Mouse (Mus musculus) liver, postnatal 0 days (tissue): ENCODE measurements at regions not wholly inside any gene's neighbourhood (a gene's known extent, or its start where the extent isn't known, plus 50 kb on each side); places are given as distances from the start of the nearest gene placed in this dataset.

Experiments
- ATAC-seq: fragments of 200-750 bp; cut with Nextera tagmentation; 2 replicates; pipeline ENCODE4 v1.8.0; 2017; ENCODE audit warnings: mild to moderate bottlenecking, moderate library complexity
- DNase-seq: peaks from one replicate; pipeline ENCODE4 v3.0.0-alpha.2; 2016
- H3K27ac ChIP-seq: fragments of 300-500 bp; sonication (generic); 2 replicates; pipeline ENCODE4 v1.5.1; 2014; ENCODE audit warnings: antibody characterized with exemption, moderate library complexity, mild to moderate bottlenecking, low read depth
- H3K27me3 ChIP-seq: fragments of 300-500 bp; sonication (generic); 2 replicates; pipeline ENCODE4 v1.6.1; 2014; ENCODE audit warnings: low read length, control low read depth, mixed read lengths; ENCODE audit not compliant: insufficient read depth
- H3K36me3 ChIP-seq: fragments of 300-500 bp; sonication (generic); replicated peaks from 2 replicates; pipeline ENCODE4 v1.6.1; 2014; ENCODE audit warnings: mild to moderate bottlenecking, control low read depth, low read length, moderate library complexity, mixed read lengths; ENCODE audit not compliant: insufficient read depth
- H3K4me1 ChIP-seq: fragments of 300-500 bp; sonication (generic); 2 replicates; pipeline ENCODE4 v1.6.1; 2014; ENCODE audit warnings: antibody characterized with exemption, mild to moderate bottlenecking, control low read depth; ENCODE audit not compliant: insufficient read depth
- H3K4me2 ChIP-seq: fragments of 300-500 bp; sonication (generic); 2 replicates; pipeline ENCODE4 v1.6.1; 2014; ENCODE audit warnings: low read depth, mild to moderate bottlenecking, low read length, moderate library complexity, mixed read lengths
- H3K4me3 ChIP-seq: fragments of 300-500 bp; sonication (generic); 2 replicates; pipeline ENCODE4 v1.5.1; 2014; ENCODE audit warnings: low read depth, low read length
- H3K9ac ChIP-seq: fragments of 300-500 bp; sonication (generic); replicated peaks from 2 replicates; pipeline ENCODE4 v1.6.1; 2014; ENCODE audit warnings: mild to moderate bottlenecking, moderate library complexity
- H3K9me3 ChIP-seq: fragments of 300-500 bp; sonication (generic); 2 replicates; pipeline ENCODE4 v1.6.1; 2016; ENCODE audit warnings: mild to moderate bottlenecking, control low read depth, low read length, mixed read lengths
- CTCF ChIP-seq: sonication (generic); IDR thresholded peaks from 2 replicates; pipeline ENCODE4 v1.5.1; 2016; ENCODE audit warnings: antibody characterized with exemption, low read depth
- EP300 ChIP-seq: IDR thresholded peaks from 2 replicates; pipeline ENCODE4 v1.6.1; 2016; ENCODE audit warnings: antibody characterized with exemption, low read depth, mild to moderate bottlenecking
- WGBS: fragments of 180-500 bp; shearing (Covaris S2); extraction: QIAGEN DNeasy Blood & Tissue Kit; methylation state at CpG from one replicate; pipeline ENCODE4 v1.1.7; 2014; ENCODE audit not compliant: insufficient replicate concordance; 5-methylcytosine and 5-hydroxymethylcytosine counted together

GRCm38 (mm10) chr1:73770631-73771030 is 353.6 kb downstream of the Tns1 start:
- Histone ChIP-seq H3K27me3 (no peaks in the 10 kb centered on the region), H3K4me2 (no peak overlapping the region), H3K4me3 (no peak overlapping the region), H3K4me1 (no peaks in the 10 kb centered on the region), H3K9me3 (no peaks in the 10 kb centered on the region), H3K27ac (no peak overlapping the region), H3K36me3 (no peaks in the 10 kb centered on the region), H3K9ac (no peak overlapping the region)
- WGBS = 73% methylated on average over 5 of the region's 5 CpGs
- ATAC-seq = no peak
- TF ChIP-seq EP300 (no peak), CTCF (no peak)
- no peak for DNase-seq

DNA sequence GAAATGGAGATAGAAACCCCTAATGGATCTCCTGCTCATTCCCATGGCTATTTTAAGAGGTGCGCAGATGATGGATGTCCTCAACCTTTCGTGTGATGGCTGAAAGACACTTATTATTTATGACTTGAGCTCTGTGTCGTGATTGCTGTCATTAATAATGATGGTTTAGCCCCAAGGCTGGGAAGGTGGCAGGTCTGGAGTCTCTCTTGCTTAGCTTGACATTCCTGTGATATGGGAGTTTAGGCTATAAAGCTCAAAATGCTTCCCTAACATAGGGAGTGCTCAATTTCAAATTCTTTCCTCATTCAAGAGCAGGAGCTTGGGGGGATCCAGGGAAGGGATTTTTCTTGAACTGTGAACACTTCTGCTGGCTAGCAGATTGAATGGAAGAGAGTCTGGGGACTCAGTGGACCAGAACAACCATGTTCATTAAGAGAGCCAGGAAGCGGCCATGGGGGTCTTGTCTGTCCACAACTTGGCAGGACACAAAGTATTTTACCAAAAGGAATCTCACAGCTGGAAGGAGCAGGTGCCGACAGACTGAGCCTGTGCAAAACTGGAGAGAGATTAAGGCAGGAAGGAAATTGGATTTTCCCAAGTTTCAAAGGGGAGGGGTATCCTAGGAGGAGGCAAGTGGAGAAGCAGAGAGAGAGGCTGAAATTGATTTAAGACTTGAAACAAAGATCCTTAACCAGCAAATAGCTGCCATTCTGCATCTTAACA is 359.5 kb downstream of the Tns1 start:
- TF ChIP-seq EP300 = no peak
- TF ChIP-seq CTCF = no peak
- no peaks in the 10 kb centered on the region for H3K36me3 ChIP-seq
- H3K27me3 ChIP-seq = no peaks in the 10 kb centered on the region
- no peak overlapping the region for H3K27ac ChIP-seq
- ATAC-seq = no peak
- no peak for DNase-seq
- no peak overlapping the region for H3K4me2 ChIP-seq
- H3K9ac ChIP-seq = no peak overlapping the region
- no peaks in the 10 kb centered on the region for H3K4me1 ChIP-seq
- H3K9me3 ChIP-seq = no peaks in the 10 kb centered on the region
- H3K4me3 ChIP-seq = no peak overlapping the region
- WGBS = 58% methylated on average over 5 of the region's 5 CpGs

- Histone ChIP-seq H3K4me1 (no peaks in the 10 kb centered on the region), H3K9ac (no peak overlapping the region), H3K9me3 (no peaks in the 10 kb centered on the region), H3K4me2 (no peak overlapping the region), H3K27me3 (no peaks in the 10 kb centered on the region), H3K4me3 (no peak overlapping the region), H3K36me3 (no peaks in the 10 kb centered on the region), H3K27ac (no peak overlapping the region)
- TF ChIP-seq EP300 (no peak), CTCF (no peak)
- DNase-seq (no peak), ATAC-seq (no peak)
- WGBS = 63% methylated on average over 11 of the region's 11 CpGs
Observed at GRCm38 (mm10) chr1:73758110-73759061, 365.9 kb downstream of the Tns1 start.

DNA sequence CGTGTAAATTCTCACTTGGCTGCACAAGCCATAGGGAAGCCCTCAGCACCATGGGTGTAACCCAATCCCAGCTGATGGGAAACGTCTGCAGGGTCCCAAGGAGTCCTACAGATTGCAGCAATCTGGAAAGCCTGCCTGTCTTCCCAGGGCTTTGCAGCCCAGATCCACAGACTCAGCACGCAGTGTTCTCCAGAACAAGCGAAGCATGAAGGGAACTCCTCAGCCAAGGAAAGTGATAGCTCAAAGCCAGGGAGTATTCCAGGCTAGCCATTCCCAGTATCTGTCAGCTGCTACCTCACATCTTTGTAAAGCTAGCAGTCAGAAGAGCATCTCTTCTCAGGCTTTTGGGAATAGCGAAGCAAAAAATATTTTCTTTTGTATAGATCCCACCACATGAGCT is 368.5 kb downstream of the Tns1 start:
- ATAC-seq (no peak), DNase-seq (no peak)
- H3K4me3 ChIP-seq = no peak overlapping the region
- H3K4me2 ChIP-seq = no peak overlapping the region
- H3K9me3 ChIP-seq = no peaks in the 10 kb centered on the region
- 73% methylated on average over 5 of the region's 5 CpGs for whole genome bisulfite sequencing
- TF ChIP-seq CTCF = no peak
- no peak for TF ChIP-seq EP300
- no peaks in the 10 kb centered on the region for H3K4me1 ChIP-seq
- H3K9ac ChIP-seq = no peak overlapping the region
- no peak overlapping the region for H3K27ac ChIP-seq
- H3K36me3 ChIP-seq = no peaks in the 10 kb centered on the region
- no peaks in the 10 kb centered on the region for H3K27me3 ChIP-seq

GRCm38 (mm10) chr1:73754928-73755327 is 369.3 kb downstream of the Tns1 start:
- no peaks in the 10 kb centered on the region for H3K9me3 ChIP-seq
- no peak for TF ChIP-seq CTCF
- TF ChIP-seq EP300 = no peak
- H3K4me3 ChIP-seq = no peak overlapping the region
- H3K36me3 ChIP-seq = no peaks in the 10 kb centered on the region
- WGBS = 69% methylated on average over 2 of the region's 2 CpGs
- DNase-seq (no peak), ATAC-seq (no peak)
- no peak overlapping the region for H3K27ac ChIP-seq
- H3K9ac ChIP-seq = no peak overlapping the region
- no peaks in the 10 kb centered on the region for H3K27me3 ChIP-seq
- no peak overlapping the region for H3K4me2 ChIP-seq
- H3K4me1 ChIP-seq = no peaks in the 10 kb centered on the region

DNA sequence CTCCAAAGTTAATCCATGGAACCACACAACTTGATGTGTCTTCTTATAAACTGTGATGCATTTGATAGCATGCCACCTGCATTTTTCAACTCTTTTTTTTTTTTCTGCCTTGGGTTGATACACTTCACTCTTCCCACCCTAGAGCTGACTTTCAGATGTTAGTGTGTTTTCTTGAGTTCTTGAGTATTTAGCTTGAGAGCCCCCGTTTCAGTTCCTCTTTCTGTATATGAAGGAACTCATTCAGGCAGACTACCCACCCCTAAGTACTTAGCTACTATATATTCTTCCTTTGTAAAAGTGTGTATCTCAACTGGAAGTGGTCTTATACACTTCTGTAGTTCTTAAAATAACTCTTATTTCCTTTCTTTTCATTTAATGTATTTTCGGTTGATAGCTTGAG is 371.1 kb downstream of the Tns1 start:
- H3K4me2 ChIP-seq = no peak overlapping the region
- ATAC-seq (no peak), DNase-seq (no peak)
- H3K27ac ChIP-seq = no peak overlapping the region
- WGBS = 35% methylated on average over 2 of the region's 2 CpGs
- H3K36me3 ChIP-seq = no peaks in the 10 kb centered on the region
- no peak for TF ChIP-seq CTCF
- no peak for TF ChIP-seq EP300
- H3K9ac ChIP-seq = no peak overlapping the region
- no peaks in the 10 kb centered on the region for H3K4me1 ChIP-seq
- no peaks in the 10 kb centered on the region for H3K9me3 ChIP-seq
- H3K27me3 ChIP-seq = no peaks in the 10 kb centered on the region
- no peak overlapping the region for H3K4me3 ChIP-seq
